Mouse (Mus musculus): ENCODE results near the gene Pde10a.

GRCm38 (mm10) chr17:8633596-8633995, 108.4 kb downstream of the Pde10a start:
- TF ChIP-seq POLR2A (IDR thresholded peaks at IDR 0.05; ENCODE audit: control insufficient read depth, low read depth, low read length) (no peak), CTCF (IDR thresholded peaks at IDR 0.05; ENCODE audit: control insufficient read depth, insufficient read depth, insufficient replicate concordance, low read depth, low read length) (no peak)
